In genomic region chr13:51767991-51768761, GRCm38 (mm10) we compare ENCODE assay signal across 10 mouse cellular contexts. TPM values are rescaled to one million over a fixed set of nuclear protein-coding genes. Genes with fewer than 3 reads are reported as not detected.
A peak's percentile ranks its signal among the peaks of the same experiment; 100 is the strongest.
DNase-seq lines count a peak whose midpoint lies in the region; ATAC-seq and TF ChIP-seq lines count a peak whose summit lies in the region.
"Had no signal": no experiment of that assay in that cellular context is flagged by ENCODE, and none has a peak within 500 bp of the region (broad histone marks: within the 10 kb centered on the region; RNA-seq: fewer than 3 reads in every experiment).

No protein-coding gene starts in this region.

- TF ChIP-seq CTCF in thymus, adult 2 months (IDR thresholded peaks at IDR 0.05; ENCODE audit: borderline replicate concordance, control insufficient read depth, extremely low read depth, insufficient read depth, low read length, poor library complexity) = peak; percentile 63; the same call in 1 of the 2 replicates

- no peaks in the 10 kb centered on the region for H3K9me3 ChIP-seq in midbrain, embryonic 14.5 days (ENCODE audit: control insufficient read depth, low read length)
- H3K9me3 ChIP-seq: midbrain, embryonic 12.5 days had no signal

- H3K4me1 ChIP-seq in thymus, adult 2 months (replicated peaks; ENCODE audit: control insufficient read depth, insufficient read depth, low read length) = peaks cover 56% of the 10 kb centered on the region
- H3K4me1 ChIP-seq in midbrain, embryonic 14.5 days (ENCODE audit: control insufficient read depth, insufficient read depth, low read length) = no peaks in the 10 kb centered on the region
- H3K4me1 ChIP-seq: midbrain, embryonic 12.5 days had no signal

- peak; percentile 69 to 73 for DNase-seq in CD8-positive naive resting alpha-beta T cell, adult 2 months (ENCODE audit: low read depth in 2 of 2, low spot score in 2 of 2)
- peak; percentile 56 to 74 for DNase-seq in kidney, postnatal 4 days
- DNase-seq in thymus, adult 2 months = peak; percentile 75
- no peak for DNase-seq in midbrain, embryonic 14.5 days
- DNase-seq in cerebellum, adult 8-10 months = no peak
- no peak for DNase-seq in ovary, postnatal 36 days (ENCODE audit: low spot score)
- DNase-seq: heart, adult 11 months had no signal

- 19% methylated on average over 14 of the region's 14 CpGs for WGBS in thymus, adult 2 months
- 84% methylated on average over 14 of the region's 14 CpGs for WGBS in midbrain, embryonic 14.5 days

- H3K4me3 ChIP-seq in thymus, adult 2 months (ENCODE audit: control insufficient read depth, insufficient read depth, low read length) = no peak overlapping the region
- H3K4me3 ChIP-seq in midbrain, embryonic 14.5 days (replicated peaks; ENCODE audit: low read depth, low read length) = no peak overlapping the region
- H3K4me3 ChIP-seq: midbrain, embryonic 12.5 days had no signal

- H3K27me3 ChIP-seq in thymus, adult 2 months (ENCODE audit: control insufficient read depth, insufficient read depth, low read length) = no peaks in the 10 kb centered on the region
- H3K27me3 ChIP-seq in midbrain, embryonic 14.5 days (ENCODE audit: control insufficient read depth, insufficient read depth, low read length) = no peaks in the 10 kb centered on the region
- H3K27me3 ChIP-seq: midbrain, embryonic 12.5 days had no signal

- no peak overlapping the region for H3K4me2 ChIP-seq in midbrain, embryonic 14.5 days (ENCODE audit: low read length)
- H3K4me2 ChIP-seq: midbrain, embryonic 12.5 days had no signal

- H3K27ac ChIP-seq in thymus, adult 2 months (ENCODE audit: control insufficient read depth, insufficient read depth, low read length) = peak overlapping the region; percentile 87
- H3K27ac ChIP-seq in midbrain, embryonic 14.5 days (replicated peaks; ENCODE audit: low read depth, low read length) = no peak overlapping the region
- H3K27ac ChIP-seq: hindbrain, postnatal 0 days; midbrain, embryonic 12.5 days had no signal

- ATAC-seq in inflammation-experienced regulatory T-cells, adult 6 months = peak; percentile 71
- ATAC-seq in midbrain, embryonic 14.5 days (ENCODE audit: low FRiP score, low TSS enrichment) = no peak
- ATAC-seq: hindbrain, postnatal 0 days had no signal

- no peaks in the 10 kb centered on the region for H3K36me3 ChIP-seq in thymus, adult 2 months (ENCODE audit: control insufficient read depth, insufficient read depth, low read length)
- H3K36me3 ChIP-seq in midbrain, embryonic 14.5 days (ENCODE audit: control insufficient read depth, insufficient read depth, low read length) = no peaks in the 10 kb centered on the region
- H3K36me3 ChIP-seq: midbrain, embryonic 12.5 days had no signal

- H3K9ac ChIP-seq in midbrain, embryonic 14.5 days (replicated peaks; ENCODE audit: low read length) = no peak overlapping the region
- H3K9ac ChIP-seq: midbrain, embryonic 12.5 days had no signal

- TF ChIP-seq POLR2A in thymus, adult 2 months (IDR thresholded peaks at IDR 0.05; ENCODE audit: control insufficient read depth, extremely low read depth, insufficient read depth, low read length, poor library complexity) = no peak

RNA-seq across cellular contexts. Expression of gene Sema4d, which starts 25.4 kb away (rescaled TPM):
- 100 to 1,000 TPM; 111 to 154 (median 126) TPM for polyA plus RNA-seq in inflammation-experienced regulatory T-cells, adult 6 months (2017; shearing (Covaris generic))
- polyA plus RNA-seq in thymus, adult 2 months (2012; rRNA removed) = 156 and 182 TPM in 2 replicates
- polyA plus RNA-seq in midbrain, embryonic 14.5 days (2014; fragmentation: Nextera tagmentation; extraction: Ambion mirVana) = 11.5 and 13.3 TPM in 2 replicates

Comparison
In these comparisons a context has a peak if more than half of its experiments do, and no peak if none do; other contexts are left out.
1. DNase-seq: peak in CD8-positive naive resting alpha-beta T cell, adult 2 months (2 of 2), kidney, postnatal 4 days (2 of 2) and thymus, adult 2 months (single experiment); none in midbrain, embryonic 14.5 days (single experiment), cerebellum, adult 8-10 months (single experiment) and ovary, postnatal 36 days (single experiment).